Mouse (Mus musculus) kidney, embryonic 14.5 days (tissue): ENCODE measurements around the gene Slc13a2. TPM values are rescaled to one million over a fixed set of nuclear protein-coding genes. Genes with fewer than 3 reads are reported as not detected.
A peak's percentile ranks its signal among the peaks of the same experiment; 100 is the strongest.

ENCODE experiments used
- ATAC-seq: fragments of 200-750 bp; cut with Nextera tagmentation; 2 replicates; pipeline ENCODE4 v1.8.0; 2017; ENCODE audit warnings: moderate number of reproducible peaks, mild to moderate bottlenecking, moderate TSS enrichment, moderate library complexity; ENCODE audit not compliant: low FRiP score, low TSS enrichment
- H3K27ac ChIP-seq: fragments of 300-500 bp; sonication (generic); 2 replicates; pipeline ENCODE4 v1.5.1; 2014; ENCODE audit warnings: low read depth, mild to moderate bottlenecking, low read length, moderate library complexity, mixed read lengths
- H3K27me3 ChIP-seq: fragments of 300-500 bp; sonication (generic); 2 replicates; pipeline ENCODE4 v1.6.1; 2014; ENCODE audit warnings: mild to moderate bottlenecking, low read length; ENCODE audit not compliant: control insufficient read depth, insufficient read depth
- H3K36me3 ChIP-seq: fragments of 300-500 bp; sonication (generic); 2 replicates; pipeline ENCODE4 v1.6.1; 2014; ENCODE audit warnings: low read length, mixed read lengths; ENCODE audit not compliant: control insufficient read depth, insufficient read depth
- H3K4me1 ChIP-seq: fragments of 300-500 bp; sonication (generic); 2 replicates; pipeline ENCODE4 v1.6.1; 2014; ENCODE audit warnings: low read length, mixed read lengths; ENCODE audit not compliant: control insufficient read depth, insufficient read depth
- H3K4me2 ChIP-seq: fragments of 300-500 bp; sonication (generic); replicated peaks from 2 replicates; pipeline ENCODE4 v1.6.1; 2014; ENCODE audit warnings: low read depth, mild to moderate bottlenecking, low read length
- H3K4me3 ChIP-seq: fragments of 300-500 bp; sonication (generic); 2 replicates; pipeline ENCODE4 v1.5.1; 2014; ENCODE audit warnings: mild to moderate bottlenecking, low read length
- H3K9ac ChIP-seq: fragments of 300-500 bp; sonication (generic); 2 replicates; pipeline ENCODE4 v1.6.1; 2014; ENCODE audit warnings: low read depth, mild to moderate bottlenecking, low read length, moderate library complexity
- H3K9me3 ChIP-seq: fragments of 300-500 bp; sonication (generic); 2 replicates; pipeline ENCODE4 v1.6.1; 2016; ENCODE audit warnings: low read length; ENCODE audit not compliant: control insufficient read depth
- WGBS: fragments of 180-500 bp; shearing (Covaris S2); extraction: QIAGEN DNeasy Blood & Tissue Kit; methylation state at CpG from one replicate; pipeline ENCODE4 v1.1.7; 2014; 5-methylcytosine and 5-hydroxymethylcytosine counted together
- polyA plus RNA-seq: library from polyadenylated mRNA; unstranded; fragments of >200 nt; fragmentation: Nextera tagmentation; extraction: Ambion mirVana; gene quantifications from 2 replicates; pipeline ENCODE4 v1.2.1, GENCODE M21; 2014

Gene Slc13a2
- polyA plus RNA-seq, 1 experiment from 2014 or later, result 0.45 TPM

- no peak overlapping the region for H3K9ac ChIP-seq
- H3K27me3 ChIP-seq, result no peaks in the 10 kb centered on the region
- H3K4me1 ChIP-seq, result no peaks in the 10 kb centered on the region
- H3K36me3 ChIP-seq, result no peaks in the 10 kb centered on the region
- no peak overlapping the region for H3K4me2 ChIP-seq
- no peak overlapping the region for H3K27ac ChIP-seq
- no peak overlapping the region for H3K4me3 ChIP-seq
- ATAC-seq, result no peak
- WGBS, result 84% methylated on average over 11 of the region's 11 CpGs
- H3K9me3 ChIP-seq, result no peaks in the 10 kb centered on the region
These were observed 10.3 kb downstream of the Slc13a2 start for GRCm38 (mm10) chr11:78411606-78412323.

DNA sequence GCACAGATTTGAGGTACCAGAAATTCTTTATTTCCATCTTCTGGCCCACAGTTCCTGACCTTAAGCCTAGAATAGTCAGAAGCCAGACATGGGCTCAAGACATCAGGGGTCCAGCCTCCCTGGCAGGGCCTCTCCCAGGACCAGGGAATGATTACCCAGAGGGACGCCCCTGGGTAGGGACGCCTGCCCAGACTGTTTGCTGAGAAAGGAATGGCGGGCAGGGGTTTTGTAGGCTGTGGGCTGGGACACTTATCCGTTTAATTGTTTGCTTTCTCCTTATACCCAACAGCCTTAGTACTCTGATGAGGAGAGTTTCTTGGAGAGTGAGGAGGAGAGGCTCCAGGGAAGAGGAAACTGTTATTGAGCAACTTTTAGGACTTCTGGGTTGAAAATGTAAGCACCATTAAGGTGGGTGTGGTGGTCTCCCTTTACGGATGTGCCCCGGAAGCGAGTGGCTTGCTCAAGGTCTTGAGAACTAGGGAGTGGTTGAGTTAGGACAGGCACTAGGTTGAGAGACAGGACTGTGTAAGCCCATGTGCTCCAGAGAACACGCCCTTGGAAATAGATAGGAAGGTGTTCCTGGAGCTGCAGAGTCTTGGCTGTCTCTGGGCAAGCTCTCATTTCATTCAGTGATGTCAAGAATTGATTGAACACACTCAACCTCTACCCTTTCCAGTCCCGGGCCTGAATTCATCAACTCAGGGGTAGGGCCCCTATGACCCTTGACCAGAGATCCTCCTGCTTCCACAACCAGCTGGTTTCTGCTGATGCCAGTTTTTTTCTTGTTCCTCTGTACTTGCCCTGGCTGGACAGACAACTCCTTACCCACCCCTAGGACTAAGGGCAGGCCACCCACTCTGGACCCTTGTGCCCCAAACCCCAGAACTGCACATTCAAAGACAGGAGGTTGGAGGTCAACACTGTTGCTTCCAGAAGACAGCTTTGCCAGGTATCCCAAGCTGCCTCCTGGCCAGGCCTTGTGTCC lies 13.5 kb downstream of the Slc13a2 start:
- ATAC-seq, result no peak
- Histone ChIP-seq H3K27ac (no peak overlapping the region), H3K9me3 (no peaks in the 10 kb centered on the region), H3K9ac (no peak overlapping the region), H3K4me2 (no peak overlapping the region), H3K4me3 (no peak overlapping the region), H3K4me1 (no peaks in the 10 kb centered on the region), H3K27me3 (no peaks in the 10 kb centered on the region), H3K36me3 (no peaks in the 10 kb centered on the region)
- 73% methylated on average over 9 of the region's 9 CpGs for WGBS

DNA sequence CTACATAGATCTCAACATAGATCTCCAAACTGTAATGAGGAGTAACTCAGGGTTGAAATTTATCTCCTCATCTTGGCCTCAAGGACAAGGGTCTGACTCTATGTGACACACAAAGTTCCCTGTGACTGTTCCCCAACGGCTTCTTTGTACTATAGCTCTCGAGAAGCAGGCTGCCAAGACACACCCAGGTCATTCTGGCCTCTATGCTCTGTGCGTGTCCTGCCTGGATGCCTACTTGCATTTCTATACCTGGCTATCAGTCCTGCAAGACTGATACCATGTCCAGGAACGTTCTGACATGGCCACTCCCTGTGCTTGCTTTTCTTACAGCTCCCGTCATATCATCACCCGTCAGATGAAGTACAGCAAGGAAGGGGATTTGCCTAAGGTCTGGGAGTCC lies 20.0 kb downstream of the Slc13a2 start:
- Histone ChIP-seq H3K4me3 (no peak overlapping the region), H3K27me3 (no peaks in the 10 kb centered on the region), H3K27ac (no peak overlapping the region), H3K4me1 (peaks cover 12% of the 10 kb centered on the region; the same call in 1 of the 2 replicates), H3K36me3 (no peaks in the 10 kb centered on the region), H3K9ac (no peak overlapping the region), H3K4me2 (no peak overlapping the region), H3K9me3 (no peaks in the 10 kb centered on the region)
- 72% methylated on average over 6 of the region's 6 CpGs for WGBS
- ATAC-seq, result no peak

DNA sequence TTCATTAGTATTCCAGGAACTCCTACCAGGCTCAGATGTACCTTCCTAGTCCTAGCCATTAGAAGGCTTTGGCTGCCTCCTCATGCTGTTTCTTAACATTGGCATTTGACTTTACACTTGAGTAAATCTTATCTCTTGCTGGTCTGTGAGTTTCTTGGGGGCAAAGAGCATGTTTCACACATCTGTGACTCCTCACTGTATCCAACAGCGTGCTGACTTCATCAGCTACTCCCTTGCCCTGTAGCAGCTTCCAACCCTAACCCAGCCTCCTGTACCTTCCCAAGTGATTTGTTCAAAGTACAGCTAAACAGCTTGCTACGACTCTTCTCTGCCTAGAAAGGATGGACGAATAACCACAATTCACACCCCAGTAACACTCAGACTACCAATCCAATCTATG lies 20.5 kb downstream of the Slc13a2 start:
- no peak overlapping the region for H3K27ac ChIP-seq
- WGBS, result 70% methylated on average over 3 of the region's 3 CpGs
- H3K9ac ChIP-seq, result no peak overlapping the region
- ATAC-seq, result no peak
- H3K4me3 ChIP-seq, result no peak overlapping the region
- no peaks in the 10 kb centered on the region for H3K9me3 ChIP-seq
- no peaks in the 10 kb centered on the region for H3K36me3 ChIP-seq
- no peaks in the 10 kb centered on the region for H3K27me3 ChIP-seq
- H3K4me2 ChIP-seq, result no peak overlapping the region
- peaks cover 14% of the 10 kb centered on the region; the same call in 1 of the 2 replicates for H3K4me1 ChIP-seq

DNA sequence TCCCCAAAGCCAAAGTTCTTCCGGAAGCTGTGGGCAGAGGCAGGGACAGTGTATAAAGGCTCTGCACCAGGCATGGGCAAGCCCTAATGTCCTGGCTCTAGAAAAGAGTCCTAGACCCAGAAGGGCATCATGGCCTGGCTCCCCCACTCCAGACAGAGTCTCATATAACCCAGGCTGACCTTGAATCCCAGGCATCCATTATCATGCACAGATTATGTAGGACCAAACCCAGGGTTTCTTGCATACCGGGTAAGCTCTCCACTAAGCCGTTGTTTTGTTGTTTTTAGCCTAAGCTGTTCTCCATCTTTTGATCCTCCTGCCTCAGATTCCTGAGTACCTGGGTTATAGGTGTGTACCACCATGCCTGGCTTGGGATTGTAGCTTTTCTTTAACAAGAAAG lies 21.1 kb downstream of the Slc13a2 start:
- Histone ChIP-seq H3K4me1 (peaks cover 14% of the 10 kb centered on the region; the same call in 1 of the 2 replicates), H3K4me3 (no peak overlapping the region), H3K9me3 (no peaks in the 10 kb centered on the region), H3K9ac (no peak overlapping the region), H3K27me3 (no peaks in the 10 kb centered on the region), H3K36me3 (no peaks in the 10 kb centered on the region), H3K4me2 (no peak overlapping the region), H3K27ac (no peak overlapping the region)
- ATAC-seq, result no peak
- WGBS, result 65% methylated on average over 3 of the region's 3 CpGs

GRCm38 (mm10) chr11:78399680-78400079 lies 22.3 kb downstream of the Slc13a2 start:
- Histone ChIP-seq H3K4me2 (no peak overlapping the region), H3K27ac (no peak overlapping the region), H3K9ac (no peak overlapping the region), H3K27me3 (no peaks in the 10 kb centered on the region), H3K4me3 (no peak overlapping the region), H3K36me3 (no peaks in the 10 kb centered on the region), H3K9me3 (no peaks in the 10 kb centered on the region), H3K4me1 (peaks cover 14% of the 10 kb centered on the region; the same call in 1 of the 2 replicates)
- ATAC-seq, result peak; percentile 36; the same call in 1 of the 2 replicates
- WGBS, result 17% methylated on average over 8 of the region's 8 CpGs

DNA sequence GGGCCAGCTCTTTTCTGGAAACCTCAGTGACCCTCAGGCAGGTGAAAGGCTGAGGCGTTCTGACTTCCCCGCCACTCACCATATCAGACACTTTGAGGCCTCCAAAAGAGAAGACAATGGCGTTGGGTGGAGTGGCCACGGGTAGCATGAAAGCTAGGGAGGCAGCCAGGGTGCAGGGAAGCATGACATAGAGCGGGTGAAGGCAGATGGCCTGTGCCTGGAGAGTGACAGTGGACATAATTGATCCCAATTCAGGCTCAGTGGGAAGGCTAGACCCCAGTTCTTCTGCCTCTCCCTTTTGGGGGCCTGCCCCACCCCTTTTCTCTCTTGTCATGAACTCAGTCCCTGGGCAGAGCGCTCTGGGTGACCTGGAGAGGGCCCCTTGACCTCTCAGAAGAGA lies 23.8 kb downstream of the Slc13a2 start:
- Histone ChIP-seq H3K36me3 (no peaks in the 10 kb centered on the region), H3K9ac (no peak overlapping the region), H3K9me3 (no peaks in the 10 kb centered on the region), H3K4me3 (no peak overlapping the region), H3K27me3 (no peaks in the 10 kb centered on the region), H3K27ac (no peak overlapping the region), H3K4me2 (no peak overlapping the region), H3K4me1 (peaks cover 14% of the 10 kb centered on the region; the same call in 1 of the 2 replicates)
- WGBS, result 50% methylated on average over 6 of the region's 6 CpGs
- ATAC-seq, result no peak

GRCm38 (mm10) chr11:78397397-78397796 lies 24.6 kb downstream of the Slc13a2 start:
- Histone ChIP-seq H3K9me3 (no peaks in the 10 kb centered on the region), H3K27me3 (no peaks in the 10 kb centered on the region), H3K9ac (no peak overlapping the region), H3K4me3 (no peak overlapping the region; the same call in 1 of the 2 replicates), H3K4me1 (peaks cover 14% of the 10 kb centered on the region; the same call in 1 of the 2 replicates), H3K4me2 (peak overlapping the region; percentile 30; the same call in 1 of the 2 replicates), H3K36me3 (no peaks in the 10 kb centered on the region), H3K27ac (peak overlapping the region; percentile 30; the same call in 1 of the 2 replicates)
- peak; percentile 47; the same call in 1 of the 2 replicates for ATAC-seq
- 11% methylated on average over 18 of the region's 18 CpGs for WGBS
